Mouse (Mus musculus): ENCODE measurements around the gene Lpin2.

Gene Lpin2

DNA sequence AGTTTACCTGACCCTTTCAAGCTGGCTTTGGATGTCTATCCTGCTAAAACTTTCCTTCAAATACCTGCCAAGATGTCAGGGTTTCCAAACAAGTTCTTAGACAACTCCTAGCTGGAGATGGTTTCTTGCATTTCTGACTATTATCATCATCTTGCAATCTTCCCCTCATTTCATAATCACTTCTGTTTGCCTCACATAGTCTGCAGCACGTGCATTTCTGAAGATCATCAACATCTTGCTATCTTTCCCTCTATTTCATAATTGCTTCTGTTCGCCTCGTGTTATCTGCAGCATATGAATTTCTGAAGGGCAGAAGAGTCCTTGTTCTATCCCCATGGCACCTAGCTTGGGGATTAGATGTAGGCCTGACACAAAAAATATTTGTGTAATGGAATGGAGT lies 112.2 kb downstream of the Lpin2 start:
- no peak for DNase-seq (ENCODE audit: low read depth, low spot score)
